Mouse (Mus musculus): ENCODE data around the gene Ttc30a2. TPM values are rescaled to one million over a fixed set of nuclear protein-coding genes. Genes with fewer than 3 reads are reported as not detected.

Gene Ttc30a2
- polyA plus RNA-seq, 1 experiment from 2014 or later, result 0.43 TPM

DNA sequence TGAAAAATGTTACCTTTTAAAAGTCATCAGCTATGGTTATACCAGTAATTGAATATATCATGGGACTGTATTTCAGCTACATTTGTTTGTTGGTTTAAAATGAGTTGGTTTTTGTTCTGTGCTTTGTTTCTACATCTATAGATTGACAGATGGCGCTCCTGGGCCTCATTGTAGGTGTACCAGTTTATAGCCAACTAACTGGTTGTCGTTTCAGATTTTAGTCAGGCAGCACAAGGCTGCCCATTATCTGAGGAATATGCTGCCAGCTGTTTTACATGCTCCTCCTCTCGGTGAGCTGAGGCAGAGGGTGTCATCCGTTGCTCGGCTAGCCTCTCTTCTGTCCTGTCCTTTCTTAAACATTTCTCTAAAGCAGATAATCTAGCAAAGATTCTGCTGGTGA, 51.9 kb downstream of the Ttc30a2 start:
- Histone ChIP-seq H3K9ac (no peak overlapping the region), H3K4me2 (replicated peaks) (no peak overlapping the region), H3K4me3 (replicated peaks) (no peak overlapping the region), H3K27me3 (no peaks in the 10 kb centered on the region), H3K27ac (replicated peaks) (no peak overlapping the region), H3K36me3 (0 out of 2 replicates have a peak, but pooled peaks cover 15% of the 10 kb centered on the region), H3K9me3 (replicated peaks) (no peaks in the 10 kb centered on the region), H3K4me1 (no peaks in the 10 kb centered on the region)
- 73% methylated on average over 5 of the region's 5 CpGs for WGBS
- no peak for ATAC-seq (ENCODE audit: insufficient number of reproducible peaks, low FRiP score, low TSS enrichment, low read depth)

Other genes starting within 250 kb of the Ttc30a2 start
- gene Agps, start 146.0 kb downstream of the Ttc30a2 start, polyA plus RNA-seq (2015; fragmentation: Nextera tagmentation; extraction: Ambion mirVana), result 24.5 and 27.6 TPM in 2 replicates
- 16.5 and 21.7 TPM in 2 replicates for gene Ttc30b, start 39.6 kb downstream of the Ttc30a2 start, polyA plus RNA-seq (2015; fragmentation: Nextera tagmentation; extraction: Ambion mirVana)
- 6.8 and 7.5 TPM in 2 replicates for gene Ttc30a1, start 3.8 kb upstream of the Ttc30a2 start, polyA plus RNA-seq (2015; fragmentation: Nextera tagmentation; extraction: Ambion mirVana)